Mouse (Mus musculus): ENCODE results near the gene Dagla. TPM values are rescaled to one million over a fixed set of nuclear protein-coding genes. Genes with fewer than 3 reads are reported as not detected.
A peak's percentile ranks its signal among the peaks of the same experiment; 100 is the strongest.

The Dagla gene
- total RNA-seq, 2 experiments from 2014 or later, result 3.8 to 4.1 TPM

DNA sequence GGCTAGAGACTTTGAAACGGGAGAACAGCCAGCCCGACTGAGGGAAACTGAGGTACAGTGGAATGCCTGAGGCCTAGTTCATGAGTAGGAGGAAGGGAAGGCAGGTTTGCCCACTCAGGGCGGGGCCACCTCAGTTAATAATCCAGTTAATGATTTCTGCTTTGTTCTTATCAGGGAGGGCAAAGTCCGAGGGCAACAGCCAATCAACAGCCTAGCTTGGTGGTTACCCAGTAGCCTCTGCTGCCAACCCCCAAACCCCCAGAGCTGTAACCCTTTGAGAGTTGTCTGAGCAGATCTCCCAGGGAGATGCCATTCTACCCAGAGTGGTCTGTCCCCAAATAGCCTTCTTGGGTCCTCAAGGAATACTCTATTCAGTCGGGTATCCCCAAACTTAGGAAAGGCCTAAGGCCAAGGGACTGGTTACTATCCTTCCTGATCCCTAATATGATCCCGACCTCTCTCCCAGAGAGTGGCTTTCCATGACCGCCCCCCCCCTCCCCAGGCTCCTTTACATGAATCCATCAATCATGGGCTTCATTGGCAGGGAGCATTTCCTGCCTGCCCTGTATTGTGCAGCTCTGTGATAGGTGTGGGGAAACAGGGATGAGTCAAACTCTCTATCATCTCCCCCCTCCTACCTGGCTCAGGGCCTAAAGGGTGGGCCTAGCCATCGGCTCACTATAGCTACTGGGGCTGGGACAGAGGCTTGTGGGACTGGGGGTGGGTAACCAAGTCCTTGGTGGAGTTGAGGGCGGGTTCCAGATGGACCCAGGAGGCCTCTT is 68.7 kb downstream of the Dagla start:
- no peak for DNase-seq

DNA sequence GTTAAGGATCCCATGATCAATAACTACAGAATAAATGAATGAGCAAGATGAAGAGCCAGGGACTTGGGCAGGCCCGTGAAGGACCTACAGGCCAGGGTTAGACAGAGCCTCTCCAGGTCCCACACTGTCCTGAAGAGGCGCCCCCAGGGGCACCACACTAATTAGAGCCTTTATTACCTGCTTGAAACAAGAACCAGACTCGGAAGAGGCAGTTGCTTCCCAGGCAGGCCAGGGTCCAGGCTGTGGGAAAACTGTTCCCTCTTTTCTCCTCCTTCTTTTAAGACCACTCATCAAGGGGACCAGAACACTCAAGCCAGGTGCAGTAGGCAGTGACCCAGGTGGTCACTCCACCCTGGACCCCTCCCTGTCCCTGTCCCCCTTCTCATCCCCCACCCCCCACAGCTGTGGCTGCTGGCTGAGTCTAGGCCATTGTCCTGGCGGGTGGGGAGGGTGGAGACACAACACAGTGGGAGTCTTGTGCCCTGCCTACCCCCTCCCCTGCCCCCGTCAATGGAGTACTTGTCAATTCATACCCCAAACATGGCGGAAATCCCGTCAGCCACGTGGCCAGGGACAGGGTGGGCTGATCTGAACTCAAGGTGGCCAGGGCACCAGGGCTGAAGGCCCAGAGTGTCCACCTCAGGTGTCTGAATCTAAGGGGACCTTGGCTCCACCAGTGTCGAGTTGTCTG is 72.2 kb downstream of the Dagla start:
- DNase-seq, result no peak

DNA sequence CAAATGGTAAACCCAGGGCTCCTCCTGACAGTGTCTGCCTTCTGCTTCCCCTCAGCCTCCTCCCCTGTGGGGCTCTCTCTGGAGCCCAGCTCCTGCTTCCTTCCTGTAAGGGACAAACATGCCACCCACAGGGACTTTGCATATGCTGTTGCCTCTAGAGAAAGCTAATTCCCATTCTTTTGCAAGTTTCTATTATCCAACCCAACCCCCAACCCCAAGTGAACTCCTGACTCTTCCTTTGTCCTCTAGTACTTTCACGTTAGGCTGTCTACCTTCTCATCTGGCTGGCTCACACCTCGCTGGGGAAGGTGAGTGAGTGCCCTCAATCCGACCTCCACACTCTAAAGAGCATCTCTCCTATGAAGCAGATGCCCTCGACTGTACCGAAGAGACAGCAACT is 72.8 kb downstream of the Dagla start:
- no peak for DNase-seq

DNA sequence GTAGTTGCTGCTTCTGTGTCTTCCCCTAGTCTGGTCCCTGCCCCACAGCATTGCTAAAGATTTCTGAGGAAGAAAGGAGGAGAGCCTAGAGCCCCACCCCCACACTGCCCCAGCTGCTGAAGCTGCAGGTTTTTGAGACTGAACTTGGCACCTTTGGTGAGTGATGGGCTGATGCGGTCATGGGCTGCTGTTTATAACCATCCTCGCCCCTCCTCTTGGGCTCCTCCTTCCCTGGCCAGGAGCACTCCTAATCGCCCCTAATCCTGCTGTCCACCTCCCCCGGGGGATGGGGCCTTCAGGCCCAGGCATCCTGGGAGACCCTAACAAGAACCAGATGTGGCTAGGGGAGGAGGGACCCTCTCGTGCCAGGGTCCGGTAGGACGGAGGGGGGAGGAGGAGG is 73.7 kb downstream of the Dagla start:
- no peak for DNase-seq

DNA sequence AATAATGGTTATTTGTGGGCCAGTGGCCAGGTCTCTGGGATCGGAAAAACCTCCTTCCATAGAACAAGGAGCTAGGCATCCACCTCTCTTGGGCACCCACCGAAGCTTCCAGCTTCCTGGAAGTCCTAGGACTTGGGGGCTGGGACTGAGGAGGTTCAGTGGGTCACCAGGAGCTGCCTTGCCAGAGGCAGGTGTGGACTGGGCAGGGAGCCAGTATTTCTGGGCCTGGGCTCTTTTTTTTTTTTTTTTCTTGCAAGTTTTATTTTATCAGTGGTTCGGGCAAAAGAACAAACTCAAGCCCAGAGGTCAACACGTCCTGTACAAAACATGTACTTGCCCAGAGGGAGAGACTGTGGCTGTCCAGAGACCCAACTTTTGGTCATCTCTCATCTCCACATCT is 78.9 kb downstream of the Dagla start:
- DNase-seq, result no peak

DNA sequence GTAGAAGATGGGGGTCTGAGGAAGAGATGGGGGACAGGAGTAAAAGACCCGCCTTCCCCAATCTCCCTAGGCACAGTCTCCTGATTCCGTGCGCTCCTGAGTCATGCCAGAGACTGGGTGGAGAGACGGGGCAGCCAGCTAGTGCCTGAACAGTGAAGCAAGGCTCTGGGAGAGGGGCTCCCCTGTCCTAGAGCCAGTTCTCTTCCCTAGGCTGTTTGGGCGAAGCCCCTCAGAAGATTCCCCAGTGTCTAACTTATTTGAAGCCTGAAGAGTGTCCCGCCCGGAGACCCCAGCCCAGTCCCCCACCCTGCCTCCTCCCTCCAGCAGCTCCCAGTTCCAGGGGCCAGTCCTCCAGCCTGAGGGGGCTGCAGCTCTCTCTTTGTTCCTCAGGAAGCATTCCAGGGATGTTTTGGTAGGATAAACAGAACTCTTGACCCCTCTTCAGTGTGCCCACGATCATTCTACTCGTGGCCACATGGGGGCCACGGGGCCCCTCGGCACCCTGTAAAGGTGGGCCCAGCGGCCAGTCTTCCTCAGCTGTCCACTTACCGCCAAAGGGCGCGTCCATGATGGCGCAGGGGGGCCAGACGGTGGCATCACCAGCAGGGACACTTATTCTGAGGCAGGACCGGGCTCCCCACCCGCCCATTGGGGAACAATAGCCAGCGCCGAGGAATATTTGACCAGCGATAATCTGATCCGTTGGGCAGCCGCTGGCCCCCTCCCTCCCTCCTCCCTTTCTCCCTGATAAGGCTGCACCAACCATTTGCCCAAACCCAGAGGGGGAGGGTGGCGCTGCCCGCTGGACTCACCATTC is 79.8 kb downstream of the Dagla start:
- DNase-seq, result no peak

DNA sequence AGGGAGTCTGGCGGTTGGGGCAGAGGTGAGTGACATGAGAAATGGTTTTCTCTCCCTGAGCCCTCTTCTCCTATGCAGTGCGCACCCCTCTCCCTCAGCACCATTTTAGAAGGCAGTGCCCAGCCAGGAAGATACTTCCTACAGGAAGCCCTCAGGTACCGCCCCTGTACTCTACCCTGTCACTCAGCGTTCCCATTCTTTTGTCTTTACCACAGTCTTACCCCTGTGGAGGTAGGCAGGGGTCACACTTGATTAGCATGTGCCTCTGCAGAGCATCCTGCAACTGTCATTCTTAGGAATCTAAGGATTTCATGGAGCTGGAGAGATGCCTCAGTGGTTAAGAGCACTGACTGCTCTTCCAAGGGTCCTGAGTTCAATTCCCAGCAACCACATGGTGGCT is 81.1 kb downstream of the Dagla start:
- DNase-seq, result no peak

DNA sequence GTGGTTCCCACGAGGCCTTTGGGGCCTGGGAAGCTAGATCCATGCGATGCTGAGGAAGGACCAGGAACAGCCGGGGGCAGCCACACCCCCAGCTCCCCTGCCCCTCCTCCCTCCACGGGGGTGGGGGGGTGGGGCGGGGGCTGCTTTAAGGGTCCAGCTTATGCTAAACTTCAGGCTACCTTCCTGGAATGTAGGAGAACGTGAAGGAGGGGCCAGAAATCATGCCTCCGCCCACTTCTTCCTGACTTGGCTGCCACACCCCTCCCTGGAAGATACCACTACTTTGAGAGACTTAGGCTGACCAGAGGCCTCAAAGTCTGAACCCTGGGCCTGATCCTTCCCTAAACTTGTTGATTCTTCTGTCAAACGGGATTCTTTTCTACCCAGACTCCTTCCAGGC is 82.0 kb downstream of the Dagla start:
- DNase-seq, result no peak

DNA sequence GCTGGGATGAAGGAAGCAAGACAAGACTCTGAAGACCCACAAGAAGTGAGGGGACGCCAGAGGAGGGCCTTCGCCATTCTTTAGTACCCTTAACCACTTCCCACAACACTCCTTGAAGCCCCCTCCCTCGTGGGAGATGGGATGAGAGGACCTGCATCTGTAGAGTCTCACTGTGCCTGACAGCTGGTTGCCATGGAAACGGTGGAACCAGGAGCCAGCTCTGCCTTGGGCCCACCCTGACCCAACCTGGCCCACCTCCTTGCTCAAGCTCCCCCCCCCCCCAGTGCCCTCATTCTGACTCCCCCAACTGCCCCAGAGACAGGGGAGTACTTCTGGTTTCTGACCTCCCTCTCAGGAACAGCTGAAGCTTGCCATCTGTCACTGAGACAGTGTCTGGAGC is 83.1 kb downstream of the Dagla start:
- no peak for DNase-seq

DNA sequence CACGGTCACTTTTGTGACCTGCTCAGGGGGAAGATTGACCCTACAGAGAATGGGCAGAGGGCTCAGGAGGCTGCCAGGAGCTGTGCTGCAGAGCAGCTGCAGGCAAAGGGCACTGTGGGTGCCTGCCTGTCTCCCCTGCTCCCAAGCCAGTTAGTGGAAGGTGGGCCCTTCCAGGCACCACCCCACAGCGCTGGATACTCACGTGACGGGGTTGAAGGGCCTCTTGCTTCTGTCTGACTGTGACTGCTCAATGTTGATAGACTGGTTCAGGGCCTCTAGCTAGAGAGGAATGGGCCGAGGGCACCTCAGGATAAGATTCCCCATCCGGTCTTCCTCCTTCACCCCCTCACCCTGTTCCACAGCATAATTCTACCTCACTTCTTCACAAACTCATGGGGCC is 85.1 kb downstream of the Dagla start:
- DNase-seq, result no peak

DNA sequence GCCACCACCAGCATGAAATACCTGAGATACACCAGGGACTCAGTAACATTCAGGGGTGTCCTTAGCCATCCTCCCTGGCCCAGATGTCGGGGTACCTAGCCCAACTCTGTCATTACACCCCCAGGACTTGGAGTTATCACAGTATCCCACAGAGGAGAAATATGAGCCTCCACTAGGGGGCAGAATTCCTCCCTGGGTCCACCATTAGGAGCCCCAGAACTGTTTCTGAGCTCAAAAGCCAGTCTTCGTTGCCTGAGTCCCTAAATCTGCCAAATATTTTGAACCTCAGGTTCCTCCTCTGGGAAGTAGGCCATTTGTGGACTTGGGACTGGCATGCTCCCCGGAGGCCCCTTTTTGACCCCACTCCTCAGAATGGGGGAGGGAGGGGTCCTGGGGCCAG is 85.6 kb downstream of the Dagla start:
- peak; percentile 65 for DNase-seq

DNA sequence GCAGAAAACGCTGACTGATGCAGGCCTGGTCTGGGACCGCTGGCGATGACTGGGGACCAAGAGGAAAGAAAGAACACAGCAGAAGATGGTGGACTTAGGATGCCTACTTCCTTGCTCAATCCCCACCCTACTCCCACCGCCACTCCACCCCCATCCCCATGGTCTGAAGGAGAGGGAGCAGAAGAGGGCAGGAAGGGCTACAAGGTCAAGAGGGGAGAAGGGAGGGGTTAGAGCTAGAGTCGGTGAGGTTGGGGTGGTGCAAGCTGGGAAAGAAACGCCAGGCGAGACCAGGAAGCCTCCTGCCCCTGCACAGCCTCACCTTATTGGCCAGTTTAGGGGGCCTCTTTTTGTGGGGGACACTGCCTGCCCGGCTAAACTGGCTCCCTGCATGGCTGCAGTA is 88.6 kb downstream of the Dagla start:
- DNase-seq, result no peak

DNA sequence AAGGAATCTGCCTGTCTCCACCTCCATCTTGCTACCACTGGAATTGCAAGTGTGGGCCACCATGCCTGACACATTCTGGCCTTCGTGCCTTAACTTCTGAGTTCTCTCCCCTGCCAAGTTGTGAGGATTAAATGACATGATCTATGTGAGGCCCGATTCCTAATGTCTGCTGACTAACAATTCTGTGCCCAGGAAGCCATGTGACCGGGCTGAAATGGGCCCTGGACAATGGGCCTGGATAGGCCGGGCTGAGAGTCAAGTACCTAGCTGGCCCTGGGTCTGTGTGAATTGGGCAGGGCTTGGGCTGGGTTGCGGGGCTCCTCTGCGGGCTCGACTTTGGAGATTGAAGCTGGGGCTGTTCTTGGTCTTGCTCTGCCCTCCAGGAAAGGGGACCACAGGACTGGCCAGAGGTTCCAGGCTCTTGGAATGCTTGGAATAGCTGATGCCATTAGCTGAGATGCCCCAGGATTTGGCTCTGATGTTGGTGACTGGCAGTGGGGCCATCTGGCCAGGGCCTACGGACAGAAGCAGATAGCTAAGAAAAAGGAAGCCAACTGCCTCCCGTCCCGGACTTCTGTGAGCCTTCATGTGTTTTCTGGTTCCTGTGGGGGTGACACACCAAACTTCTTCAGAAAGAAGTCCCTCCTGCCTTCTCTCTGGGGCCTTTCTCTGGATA is 90.7 kb downstream of the Dagla start:
- no peak for DNase-seq

DNA sequence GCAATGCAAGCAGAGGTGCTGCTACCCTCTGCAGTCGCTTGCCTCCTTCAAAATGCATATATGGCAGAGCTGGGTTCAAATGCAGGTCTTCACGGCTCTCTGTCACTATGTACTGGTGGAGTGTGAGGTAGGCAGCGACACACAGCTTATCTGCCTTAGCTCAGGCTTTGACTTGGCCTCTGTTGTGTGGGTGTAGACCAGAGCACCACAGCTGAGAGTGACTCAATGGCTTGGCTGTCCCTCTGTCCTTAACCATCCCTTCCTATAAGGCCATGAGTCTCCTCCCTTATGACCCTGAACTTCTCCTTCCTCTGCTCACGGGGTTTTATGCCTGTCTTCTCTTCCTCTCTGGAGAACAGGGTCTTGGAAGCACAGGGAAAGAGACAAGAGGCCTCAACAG is 93.8 kb downstream of the Dagla start:
- DNase-seq, result no peak

DNA sequence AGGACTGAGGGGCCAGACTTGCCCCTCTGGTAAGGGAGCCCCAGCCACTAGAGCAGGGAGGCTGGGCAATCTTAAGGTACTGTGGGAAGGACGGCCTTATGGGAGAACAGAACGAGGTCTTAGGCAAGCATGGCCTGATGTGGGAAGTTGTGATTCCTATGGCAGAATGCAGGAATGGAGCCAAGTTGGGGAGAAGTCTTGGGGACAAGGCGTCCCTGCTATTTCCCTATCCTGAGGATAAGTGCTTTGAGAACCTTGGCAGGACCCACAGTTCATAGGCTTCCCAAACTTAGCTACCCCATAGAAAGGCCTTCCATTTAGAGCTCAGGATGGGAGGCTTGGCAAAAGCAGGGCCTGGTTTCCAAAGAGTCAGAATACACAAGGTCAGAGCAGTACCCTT is 95.8 kb downstream of the Dagla start:
- no peak for DNase-seq

DNA sequence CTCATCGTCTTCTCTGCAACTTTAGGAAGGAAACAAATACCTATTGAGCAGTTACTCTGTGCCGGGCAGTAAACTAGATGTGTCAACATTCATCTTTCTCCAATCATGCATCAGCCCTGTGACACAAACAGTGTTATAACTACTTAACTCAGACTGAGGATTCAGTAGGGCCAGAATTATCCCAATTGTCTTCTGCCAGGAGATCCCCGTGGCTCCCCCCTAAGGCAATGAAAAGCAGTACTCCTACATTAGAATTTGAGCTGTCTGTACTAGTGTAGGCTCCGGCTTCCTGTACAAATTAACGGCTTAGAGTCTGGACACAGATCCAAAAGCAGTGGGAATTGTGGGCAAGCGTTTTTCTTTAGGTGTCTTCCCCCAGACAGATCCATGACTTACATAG is 99.6 kb downstream of the Dagla start:
- no peak for DNase-seq

DNA sequence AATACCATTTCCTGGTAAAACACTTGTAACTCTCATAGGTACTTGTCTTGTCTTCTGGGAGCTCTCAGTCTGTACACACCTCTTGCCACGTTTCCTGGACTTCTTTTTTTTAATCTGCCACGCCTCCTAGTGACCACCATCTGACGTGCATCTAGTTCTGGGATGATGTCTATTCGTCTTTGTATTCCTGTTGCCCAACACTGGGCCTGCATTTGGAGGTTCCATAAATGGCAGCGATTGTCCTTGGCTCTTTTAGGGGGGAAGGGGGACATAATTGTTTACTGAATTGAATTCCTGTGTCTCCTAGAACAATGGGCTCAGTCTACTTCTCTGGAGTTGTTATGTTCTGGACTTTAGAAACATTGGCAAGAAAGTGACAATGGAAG is 100.1 kb downstream of the Dagla start:
- DNase-seq, result peak; percentile 54

DNA sequence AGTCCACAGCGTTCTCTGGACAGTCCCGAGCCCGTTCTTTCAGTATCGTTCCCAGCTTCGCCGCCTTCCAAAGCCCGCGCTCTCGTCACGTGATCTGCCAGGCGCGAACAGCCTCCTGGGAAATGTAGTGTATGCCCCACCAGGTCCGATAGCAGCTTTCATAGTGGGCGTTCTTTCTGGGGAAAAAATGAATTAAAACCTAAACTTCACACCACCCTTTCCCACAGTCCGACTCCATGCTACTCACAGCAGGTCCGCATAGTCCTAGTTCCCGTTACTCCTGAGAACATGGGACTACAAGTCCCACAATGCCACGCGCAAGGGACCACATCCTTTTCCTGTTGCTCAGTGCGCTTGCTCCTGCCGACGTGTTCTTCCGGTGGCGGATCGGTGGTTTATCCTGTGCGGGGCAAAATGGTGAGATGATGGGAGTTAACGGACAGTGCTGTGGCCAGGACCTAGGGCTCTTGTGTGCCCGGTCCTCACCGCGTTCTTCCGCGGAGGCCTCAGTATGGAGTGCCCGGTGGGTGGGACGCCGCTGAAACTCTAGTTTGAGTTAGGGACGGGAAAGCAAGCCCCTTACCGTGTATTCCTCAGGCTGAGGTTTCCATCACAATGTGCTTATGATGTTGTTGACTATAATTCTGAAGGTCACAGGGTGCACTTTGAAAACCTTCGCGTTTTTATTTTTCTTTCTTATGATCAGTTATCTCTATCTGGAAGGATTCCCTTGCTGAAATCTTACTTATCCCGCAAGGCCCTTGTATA is 100.6 kb downstream of the Dagla start, which contains the start of the genes Tmem258 and Fen1:
TSS of gene Tmem258 (plus strand) at position 167 of the 768 bp plus-strand sequence.
TSS of gene Fen1 (minus strand) at position 322 of the 768 bp plus-strand sequence.
- peak; percentile 93 for DNase-seq

DNA sequence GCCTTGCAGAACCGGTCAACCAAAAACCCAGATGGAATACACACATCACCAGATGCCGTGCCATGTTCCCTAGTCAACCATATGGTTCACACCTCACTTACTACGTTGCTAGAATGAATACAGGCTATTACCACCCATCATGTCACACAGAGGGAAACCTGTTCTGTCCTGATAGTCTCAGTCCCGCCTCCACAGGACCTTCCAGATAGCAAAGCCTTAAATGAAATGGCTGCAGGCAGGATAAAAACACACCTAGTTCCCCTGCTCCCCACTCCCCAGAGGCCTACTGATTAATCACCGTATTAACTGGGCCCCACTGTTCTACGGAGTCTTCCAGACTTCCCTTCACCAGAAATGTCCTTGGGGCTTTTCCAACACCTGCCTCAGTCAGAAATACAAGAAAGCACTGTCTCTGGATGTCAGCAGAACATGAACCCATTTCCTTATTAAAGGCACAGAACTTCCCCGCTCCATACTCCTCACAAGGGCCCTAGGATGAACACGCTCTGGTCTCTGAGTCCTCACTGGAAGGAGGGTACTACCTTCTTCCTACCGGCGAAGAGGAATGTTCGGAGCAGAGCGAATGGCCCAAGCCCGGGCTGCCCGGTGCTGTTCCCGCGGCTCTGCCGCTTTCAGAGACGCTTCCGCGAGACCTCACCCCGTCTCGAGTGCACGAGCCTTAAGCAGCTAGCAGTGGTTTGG is 101.4 kb downstream of the Dagla start:
- no peak for DNase-seq

DNA sequence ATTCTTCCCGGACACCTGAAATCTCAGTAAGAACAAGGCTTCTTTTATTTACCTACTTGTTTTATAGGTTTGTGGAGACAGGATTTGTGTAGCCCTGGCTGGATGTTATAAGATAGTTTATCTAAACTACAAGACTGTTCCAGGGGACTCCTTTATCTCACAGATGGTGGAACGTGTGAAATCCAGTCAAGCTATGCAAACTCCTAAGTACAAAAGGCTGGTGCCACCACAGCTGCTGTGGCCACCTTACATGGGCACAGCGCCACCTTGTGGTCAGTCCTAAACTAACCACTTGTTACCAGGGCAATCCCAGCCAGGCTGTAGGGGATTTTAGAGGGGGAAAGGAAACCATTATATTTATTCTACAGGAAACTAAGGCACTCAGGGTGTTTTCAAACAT is 106.0 kb downstream of the Dagla start:
- DNase-seq, result peak; percentile 90

DNA sequence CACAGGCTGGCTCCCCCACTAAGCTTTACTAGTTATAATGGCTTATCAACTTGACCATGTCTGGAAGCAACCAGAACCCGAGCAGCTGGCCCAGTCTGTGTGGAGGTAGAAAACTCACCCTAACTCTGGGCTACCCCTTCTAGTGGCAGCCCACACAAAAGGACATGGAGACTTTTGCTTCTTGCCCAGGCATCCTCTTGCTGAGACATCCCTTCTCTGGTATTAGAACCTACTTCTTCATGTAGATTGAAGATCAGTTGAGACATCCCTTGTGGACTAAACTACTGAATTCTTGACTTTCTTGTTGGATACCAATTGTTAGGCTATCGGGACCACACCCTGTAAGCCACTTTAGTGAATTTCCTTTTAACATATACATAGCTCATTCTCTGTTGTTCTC is 106.4 kb downstream of the Dagla start:
- no peak for DNase-seq
